Mouse (Mus musculus) right cerebral cortex, postnatal 10 days (tissue): Measurements from ENCODE around the gene Slc4a8.
A peak's percentile ranks its signal among the peaks of the same experiment; 100 is the strongest.

Experiments used
- DNase-seq, 2 experiments: peaks; one replicate each; pipeline ENCODE4 v3.0.0; 2021; ENCODE audit warnings: low spot score in 2 of 2

The Slc4a8 gene

DNA sequence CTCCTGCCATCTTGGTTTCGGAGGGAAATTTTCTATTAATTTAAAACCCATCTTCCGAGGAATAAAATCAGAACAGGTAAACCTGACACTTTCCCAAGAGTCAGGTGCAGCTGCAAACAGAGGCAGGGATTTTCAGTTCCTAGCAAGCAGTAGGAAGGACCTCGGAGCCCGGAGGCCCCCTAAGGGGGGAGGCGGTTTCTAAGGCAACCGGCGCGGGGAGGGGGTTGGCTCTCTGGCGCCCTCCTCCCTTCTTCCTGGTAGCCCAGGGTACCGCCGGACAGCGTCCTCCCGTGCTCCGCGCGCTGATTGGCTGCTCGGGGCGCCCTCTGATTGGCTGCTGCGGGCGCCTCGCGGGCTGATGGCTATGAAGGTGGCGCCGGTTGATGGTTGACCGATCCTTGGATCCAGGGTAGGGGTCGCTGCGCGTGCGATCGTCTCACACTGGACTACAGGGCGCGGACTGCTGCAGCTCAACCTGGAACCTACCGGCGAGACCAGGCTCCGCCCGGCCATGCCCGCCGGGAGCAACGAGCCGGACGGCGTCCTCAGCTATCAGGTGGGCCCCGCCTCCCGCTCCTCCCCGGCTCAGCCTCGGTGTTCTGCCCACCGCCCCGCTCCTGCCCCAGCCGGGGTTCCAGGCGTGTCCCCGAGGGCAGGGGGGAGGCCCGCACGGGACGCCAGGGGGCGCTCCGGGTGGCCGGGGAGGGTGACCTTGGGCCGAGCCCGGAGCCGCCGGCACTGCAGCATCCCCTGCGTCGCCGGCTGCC is at the start of gene Slc4a8:
TSS of gene Slc4a8 (plus strand) at position 329 of the 767 bp plus-strand sequence.
- peak; percentile 97 for DNase-seq

DNA sequence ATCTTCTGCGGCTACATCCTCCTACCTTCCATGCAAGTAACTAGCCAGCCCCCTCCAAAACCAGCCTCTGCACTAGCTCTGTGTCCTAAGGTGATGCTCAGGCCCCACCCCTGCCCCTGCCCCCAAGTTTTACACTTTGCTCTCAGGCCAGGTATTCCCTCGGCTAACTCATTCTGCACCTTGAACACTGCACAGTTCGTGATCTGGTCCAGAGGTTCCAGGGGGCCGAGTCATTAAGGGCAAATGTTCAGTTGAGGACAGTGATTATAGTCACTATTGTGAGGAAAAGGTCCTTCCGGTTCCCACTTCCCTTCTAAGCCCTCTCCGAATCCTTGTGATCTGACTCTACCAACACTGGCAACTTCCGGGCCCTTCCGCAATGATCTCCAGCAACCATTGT is 47.1 kb upstream of the Slc4a8 start:
- DNase-seq: no peak

DNA sequence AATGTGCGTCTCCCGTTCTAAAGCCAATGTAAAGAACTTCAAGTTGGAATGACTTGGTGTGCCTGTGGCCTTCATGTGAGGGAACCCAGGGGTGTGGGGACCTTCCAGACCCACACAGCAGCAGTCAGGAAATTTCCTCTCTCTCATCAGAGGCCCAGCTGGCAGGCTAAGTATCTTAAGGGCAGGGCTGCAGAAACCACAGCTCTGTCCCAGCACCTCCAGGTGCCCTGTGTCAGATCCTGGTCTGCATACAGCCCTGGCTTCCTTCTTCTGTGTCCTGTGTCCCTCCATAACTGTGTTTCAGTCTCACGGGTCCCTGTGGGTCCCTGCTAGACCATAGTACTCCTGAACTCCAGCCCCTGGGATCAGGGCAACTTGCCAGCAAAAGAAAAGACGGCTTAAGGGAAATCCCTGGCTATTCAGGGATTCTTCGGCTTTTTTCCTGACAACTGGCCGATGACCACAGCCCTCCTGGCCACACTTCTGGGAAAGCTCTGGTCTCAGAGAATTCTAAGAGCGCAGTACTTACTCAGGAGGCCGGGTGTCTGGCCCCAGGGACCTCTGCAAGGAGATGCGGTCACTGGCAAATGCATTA is 46.1 kb upstream of the Slc4a8 start:
- DNase-seq: no peak

DNA sequence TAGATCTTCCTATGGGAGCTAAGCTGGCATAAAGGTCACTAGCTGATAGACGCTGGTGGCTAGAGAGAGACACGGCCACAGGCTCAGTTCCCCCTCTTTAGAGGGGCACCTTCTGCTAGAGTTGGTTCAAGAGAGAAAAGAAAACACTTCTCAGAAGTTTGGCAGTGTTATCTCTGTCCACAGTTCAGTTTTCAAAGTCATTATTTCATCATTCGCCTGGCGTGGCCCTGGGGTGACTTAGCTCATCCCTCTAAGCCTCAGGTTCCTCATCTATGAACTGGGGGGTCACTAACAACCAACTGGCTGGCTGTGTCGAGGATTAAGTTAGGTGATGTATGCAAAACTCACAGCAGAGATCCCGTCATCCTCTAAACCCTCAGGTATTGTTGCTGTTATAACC is 43.6 kb upstream of the Slc4a8 start:
- no peak for DNase-seq

DNA sequence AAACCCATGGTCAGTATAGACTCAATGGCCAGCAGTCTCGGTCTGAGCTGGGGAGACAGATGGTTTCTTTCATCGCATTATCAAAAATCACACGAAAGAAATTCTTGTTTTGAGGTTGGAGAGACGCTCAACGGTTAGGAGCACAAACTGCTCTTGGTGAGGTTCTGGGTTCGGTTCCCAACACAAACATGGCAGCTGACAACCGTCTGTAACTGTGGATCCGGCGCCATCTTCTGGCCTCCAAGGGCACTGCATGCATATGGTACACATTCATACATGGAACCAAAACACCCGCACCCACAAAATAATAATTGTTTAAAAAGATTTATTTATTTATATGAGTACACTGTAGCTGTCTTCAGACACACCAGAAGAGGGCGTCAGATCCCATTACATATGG is 43.0 kb upstream of the Slc4a8 start:
- no peak for DNase-seq

DNA sequence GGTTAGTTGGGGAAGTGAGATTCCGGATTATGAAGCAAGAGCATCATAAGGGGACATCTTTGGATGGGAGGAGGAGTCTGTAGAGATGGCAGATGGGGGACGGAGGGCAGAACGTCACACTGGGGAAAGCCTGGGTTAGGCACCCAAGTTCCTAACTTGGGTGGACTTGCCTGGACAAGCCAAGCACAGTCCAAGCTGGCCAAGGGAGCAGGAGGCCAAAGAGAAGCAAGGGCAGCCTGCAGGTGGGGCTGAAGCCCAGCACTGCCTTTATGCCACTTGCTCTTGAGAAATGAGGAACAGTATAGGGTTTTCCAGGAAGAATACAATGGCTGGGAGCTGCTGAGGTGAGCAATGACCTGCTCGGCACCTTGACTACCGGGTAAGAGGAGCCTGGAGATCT is 42.3 kb upstream of the Slc4a8 start:
- no peak for DNase-seq

DNA sequence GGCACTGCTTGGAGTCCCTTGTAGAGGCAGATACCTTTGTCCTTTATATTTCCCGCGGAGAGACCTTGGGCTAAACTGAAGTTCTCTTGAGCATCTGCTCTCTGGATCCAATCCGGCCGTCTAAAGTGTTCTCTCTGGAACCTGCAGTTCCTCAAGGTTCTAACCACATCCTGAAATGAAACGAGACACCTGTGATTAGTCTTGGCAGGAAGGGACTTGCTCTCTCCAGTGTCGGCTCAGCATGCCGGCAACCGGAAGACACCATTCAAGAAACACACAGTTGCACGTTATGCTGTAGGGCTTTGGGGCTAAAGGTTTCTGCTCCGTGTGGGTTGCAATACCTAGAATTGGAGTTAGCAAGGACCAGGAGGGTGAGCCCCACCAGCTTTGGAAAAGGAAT is 41.5 kb upstream of the Slc4a8 start:
- no peak for DNase-seq

DNA sequence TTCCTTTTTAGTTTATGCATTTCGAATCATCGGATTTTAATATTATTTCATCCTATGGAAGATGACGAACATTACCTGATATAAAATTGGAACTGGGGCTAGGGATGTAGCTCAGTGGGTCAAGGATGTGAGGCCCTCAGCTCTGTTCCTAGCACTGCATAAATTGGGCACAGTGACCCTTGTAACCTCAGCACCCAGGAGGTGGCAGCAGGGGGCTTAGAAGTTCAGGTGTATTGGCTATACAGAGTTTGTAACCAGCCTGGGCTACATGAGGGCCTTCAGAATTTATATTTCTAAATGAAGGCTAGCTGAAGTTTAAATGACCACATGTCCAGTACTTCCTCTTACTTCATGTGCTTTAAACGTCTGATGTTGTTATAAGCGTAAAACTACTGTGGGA is 40.1 kb upstream of the Slc4a8 start:
- no peak for DNase-seq

DNA sequence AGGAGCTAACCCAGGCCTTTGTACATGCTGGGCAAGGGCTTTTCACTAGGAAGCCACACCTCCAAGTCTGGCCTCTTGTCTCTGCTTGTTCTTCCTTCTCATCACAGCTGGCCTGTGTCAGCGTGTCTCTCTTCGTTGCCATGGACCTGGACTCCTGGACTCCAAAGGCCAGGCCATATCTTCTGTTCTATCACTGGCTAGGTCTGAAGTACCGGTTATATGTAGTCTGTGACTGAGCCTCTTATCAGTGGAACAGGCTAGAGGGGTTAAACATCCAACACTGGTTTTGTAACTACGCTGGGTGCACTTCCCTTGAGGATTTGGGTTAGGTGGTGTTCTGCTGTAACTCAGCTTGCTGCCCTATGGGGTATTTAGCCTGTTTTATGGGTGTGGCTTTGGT is 39.5 kb upstream of the Slc4a8 start:
- DNase-seq: no peak

DNA sequence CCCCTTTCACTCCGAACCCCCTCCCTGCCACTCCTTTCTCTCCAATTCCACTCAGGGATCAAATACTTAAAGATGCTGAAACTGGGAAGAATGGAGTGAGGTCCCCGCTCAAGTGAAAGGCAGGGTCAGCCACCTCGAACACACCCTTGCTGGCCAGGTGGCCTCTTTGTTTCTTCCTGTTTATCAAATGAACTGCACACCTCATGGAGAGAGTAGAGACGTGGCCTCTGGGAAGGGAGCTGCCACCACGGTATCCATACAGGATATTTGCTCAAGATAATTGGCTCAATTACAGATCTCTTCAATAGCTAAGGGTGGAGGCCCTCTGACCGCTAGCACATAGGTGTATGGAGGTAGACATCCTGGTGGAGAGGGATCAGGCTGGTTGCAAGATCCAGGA is 39.0 kb upstream of the Slc4a8 start:
- no peak for DNase-seq

DNA sequence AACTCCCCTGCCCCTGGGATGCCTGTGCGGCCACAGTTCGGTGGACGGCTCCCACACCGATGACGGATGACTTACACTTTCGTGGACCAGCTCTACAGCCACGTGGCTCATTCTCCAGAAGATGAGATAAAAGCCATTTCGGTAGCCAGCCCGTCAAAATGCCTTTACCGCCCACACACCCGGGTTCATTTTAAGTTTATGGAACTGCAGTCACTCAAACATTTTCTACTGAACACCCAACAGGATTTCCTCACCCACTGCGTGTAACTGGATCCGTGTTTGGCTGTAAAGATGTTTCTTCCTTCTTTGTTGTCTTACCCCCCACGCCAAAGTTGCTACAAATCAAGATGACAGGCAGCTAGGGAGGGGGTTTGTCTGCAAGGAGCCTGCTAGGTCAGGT is 38.0 kb upstream of the Slc4a8 start:
- no peak for DNase-seq

DNA sequence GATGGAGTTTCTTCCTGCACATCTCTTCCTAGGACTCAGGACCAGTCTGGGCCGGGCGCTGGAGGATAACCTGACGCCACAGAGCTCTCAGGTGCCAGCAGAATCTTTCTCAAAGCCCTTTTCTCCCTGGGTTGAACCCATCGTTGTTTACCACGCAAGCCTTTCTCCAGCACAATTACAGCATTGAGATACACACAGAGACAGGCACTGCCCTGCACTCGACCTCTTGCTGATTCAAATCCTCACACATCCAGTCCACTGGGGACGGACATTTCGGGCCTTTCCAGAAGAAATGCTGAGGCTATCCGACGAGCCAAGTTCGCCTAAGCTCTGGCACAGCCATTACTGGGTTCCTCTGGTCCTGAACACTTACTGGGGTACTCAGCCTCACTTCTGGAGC is 34.8 kb upstream of the Slc4a8 start:
- no peak for DNase-seq

DNA sequence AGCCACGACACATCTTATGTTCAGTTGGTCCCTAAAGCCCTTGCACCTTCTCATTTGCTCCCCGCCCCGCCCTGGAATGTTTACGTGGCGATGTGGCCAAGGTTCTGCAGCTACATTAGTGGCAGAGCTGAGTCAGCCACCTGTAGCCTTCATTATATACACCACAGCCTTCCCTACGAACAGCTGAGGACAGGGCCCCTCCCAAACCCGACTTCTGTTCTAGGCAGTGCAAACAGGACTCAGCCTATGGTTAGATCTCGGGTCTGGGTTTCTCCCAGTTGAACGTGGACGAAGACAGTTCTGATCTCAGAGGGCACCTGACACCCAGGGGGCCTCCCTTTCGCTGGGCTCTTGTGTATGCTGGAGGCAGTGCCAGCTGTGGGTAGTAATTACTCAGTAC is 33.7 kb upstream of the Slc4a8 start:
- DNase-seq: no peak

DNA sequence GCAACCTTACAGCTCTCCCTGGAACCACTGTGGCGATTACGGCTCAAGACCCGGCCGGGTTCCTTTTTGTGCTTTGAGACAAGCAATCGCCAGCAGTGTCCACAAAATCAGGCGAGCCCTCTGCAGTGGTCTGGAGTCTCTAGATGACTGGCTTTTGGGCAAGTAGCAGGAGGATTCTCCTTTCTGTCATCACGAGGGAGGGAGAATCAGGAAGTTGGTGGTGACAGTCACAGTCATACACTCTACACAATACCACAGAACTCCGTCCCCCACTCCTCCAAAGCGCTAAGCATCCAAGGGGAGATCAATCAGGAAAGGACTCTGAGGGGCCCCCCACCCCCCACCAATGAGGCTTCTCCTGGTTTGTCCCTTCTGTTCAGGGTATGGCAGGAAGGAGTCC is 33.0 kb upstream of the Slc4a8 start:
- DNase-seq: no peak

DNA sequence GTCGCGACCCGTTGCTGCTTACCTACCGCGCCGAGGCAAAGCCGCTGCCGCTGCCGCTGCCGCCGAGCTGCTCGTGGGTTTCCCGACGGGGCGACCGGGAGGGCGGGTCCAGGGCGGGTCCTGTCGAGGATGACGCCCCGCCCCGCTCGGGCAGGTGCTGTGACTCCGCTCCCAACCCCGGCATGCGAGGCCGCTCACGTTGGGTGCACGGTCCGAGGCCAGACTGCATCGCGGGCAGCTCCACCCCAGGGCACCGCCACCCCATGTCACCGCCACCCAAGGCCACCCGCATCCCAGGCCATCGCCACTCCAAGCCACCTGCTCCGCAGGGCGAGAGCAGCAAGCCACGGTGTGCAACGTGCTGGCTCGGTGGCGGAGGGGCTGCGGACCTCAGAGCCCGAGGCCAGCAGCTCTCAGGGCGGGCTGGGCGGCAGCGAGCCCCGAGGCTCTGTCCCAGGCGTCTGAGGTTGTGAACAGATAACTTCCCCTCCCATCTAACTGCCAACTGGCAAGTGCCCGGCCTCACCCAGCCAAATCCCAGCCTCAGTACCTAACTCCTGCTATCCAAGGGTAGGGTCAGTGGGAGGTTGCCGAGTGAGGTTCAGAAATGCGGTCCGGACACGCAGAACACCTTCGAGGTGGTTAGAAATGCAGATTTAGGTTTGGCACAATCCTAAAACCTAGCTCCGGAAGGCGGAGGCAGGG is 32.1 kb upstream of the Slc4a8 start, which contains the start of gene Galnt6:
TSS of gene Galnt6 (minus strand) at position 96 of the 705 bp plus-strand sequence.
- DNase-seq: peak in 1 of 2 experiments; percentile 14

DNA sequence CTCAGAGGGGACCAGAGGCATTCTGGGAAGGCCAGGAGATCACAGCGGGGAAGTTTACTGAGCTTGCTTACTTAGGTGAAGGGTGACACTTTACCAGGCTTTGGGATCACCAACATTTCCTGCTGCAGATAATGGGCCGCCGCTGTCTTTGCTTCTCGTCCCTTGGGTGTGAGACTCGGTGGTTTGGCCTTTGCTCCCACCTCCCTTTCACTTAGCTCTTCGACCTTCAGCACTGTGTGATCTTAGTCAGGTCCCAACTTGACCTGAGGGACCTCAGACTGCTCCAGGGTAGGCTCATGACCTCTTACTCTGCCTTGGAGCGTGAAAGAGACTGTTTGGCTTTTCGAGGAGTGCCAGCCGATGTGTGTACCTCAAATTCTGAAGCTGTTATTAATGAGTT is 30.5 kb upstream of the Slc4a8 start:
- no peak for DNase-seq

DNA sequence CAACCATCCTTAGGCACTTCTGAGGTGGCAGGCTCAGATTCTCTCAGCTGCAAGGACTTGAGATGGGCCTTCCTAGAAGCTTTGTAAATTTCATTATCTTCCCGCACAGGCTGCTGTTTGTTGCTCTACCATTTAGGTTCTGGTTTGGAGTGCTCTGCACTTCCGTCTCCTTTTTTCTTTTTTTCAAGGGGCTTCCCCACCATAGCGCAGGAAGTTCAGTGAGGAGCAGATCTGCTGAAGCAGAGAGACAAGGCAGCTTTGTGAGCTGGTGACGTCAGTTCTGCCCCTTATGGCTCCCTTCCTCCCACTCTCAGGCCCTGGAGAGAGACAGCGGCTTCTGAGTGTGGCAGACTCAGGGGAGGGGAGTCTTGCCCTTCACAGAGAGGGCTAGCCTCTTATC is 29.0 kb upstream of the Slc4a8 start:
- peak in 1 of 2 experiments; percentile 35 for DNase-seq

DNA sequence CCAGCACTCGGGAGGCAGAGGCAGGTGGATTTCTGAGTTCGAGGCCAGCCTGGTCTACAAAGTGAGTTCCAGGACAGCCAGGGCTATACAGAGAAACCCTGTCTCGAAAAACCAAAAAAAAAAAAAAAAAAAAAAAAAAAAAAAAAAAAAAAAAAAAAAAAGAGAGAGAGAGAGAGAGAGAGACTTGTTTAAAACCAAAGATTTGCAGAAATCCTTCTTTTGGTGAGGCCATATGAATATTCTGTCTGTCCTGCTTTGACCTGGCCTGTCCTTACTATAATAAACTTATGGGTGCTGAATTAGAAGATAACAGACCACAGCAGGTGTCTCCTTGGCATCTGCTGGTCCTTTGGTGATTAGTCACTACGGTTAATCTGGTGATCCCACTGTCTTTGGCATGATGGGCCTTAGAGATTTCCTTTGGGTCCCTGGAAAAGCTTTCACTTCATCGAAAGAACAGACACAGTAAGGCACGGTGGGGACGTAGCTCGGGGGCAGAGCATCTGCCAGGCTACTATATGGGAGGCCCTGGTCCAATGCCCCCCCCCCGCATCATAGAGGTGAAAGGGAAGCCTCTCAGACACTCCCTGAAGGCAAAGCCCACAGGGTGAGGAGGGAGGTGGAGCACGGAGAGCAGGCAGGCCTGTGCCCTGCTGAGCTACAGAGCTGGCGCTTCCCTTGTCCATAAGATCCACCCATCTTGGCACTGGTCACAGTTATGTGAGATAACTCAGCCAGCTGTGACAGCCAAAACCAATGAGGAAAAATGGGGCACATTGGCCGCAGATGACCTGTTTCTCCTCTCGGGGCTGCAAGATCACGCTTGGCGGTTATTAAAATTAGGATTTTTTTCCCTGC is 26.2 kb upstream of the Slc4a8 start:
- DNase-seq: no peak

DNA sequence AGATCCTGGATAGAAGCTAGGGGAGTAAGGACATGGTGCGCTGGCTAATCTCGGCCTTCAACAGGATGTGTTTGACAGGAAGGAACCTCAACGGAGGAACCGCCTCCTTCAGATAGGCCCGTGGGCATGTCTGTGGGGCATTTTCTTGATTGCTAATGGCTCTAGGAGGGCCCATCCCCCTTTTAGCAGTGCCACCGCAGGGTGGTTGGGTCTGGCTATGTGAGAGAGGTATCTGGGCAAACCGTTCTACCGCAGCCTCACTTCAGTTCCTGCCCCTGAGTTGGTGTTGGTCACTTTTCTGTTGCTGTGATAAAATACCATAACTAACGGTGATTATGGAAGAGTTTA is 25.6 kb upstream of the Slc4a8 start:
- no peak for DNase-seq

DNA sequence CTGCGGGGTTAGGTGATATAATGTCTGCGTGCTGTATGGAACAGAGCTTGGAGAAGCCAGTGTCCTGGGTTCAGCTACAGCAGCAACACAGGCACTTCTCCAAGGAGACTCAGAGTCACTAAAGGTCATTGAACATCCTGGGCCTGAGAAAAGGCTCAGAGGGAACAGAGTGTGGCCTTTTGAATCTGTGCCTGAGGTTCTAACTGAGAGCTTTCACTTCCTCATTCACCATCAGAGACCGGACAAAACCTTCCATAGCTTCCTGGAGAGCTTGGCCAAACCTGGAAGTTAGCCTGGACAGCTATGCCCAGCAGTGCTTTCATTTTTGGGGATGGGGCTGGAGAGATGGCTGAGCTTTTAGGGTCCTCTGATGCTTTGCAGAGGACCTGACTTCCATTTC is 23.9 kb upstream of the Slc4a8 start:
- no peak for DNase-seq

DNA sequence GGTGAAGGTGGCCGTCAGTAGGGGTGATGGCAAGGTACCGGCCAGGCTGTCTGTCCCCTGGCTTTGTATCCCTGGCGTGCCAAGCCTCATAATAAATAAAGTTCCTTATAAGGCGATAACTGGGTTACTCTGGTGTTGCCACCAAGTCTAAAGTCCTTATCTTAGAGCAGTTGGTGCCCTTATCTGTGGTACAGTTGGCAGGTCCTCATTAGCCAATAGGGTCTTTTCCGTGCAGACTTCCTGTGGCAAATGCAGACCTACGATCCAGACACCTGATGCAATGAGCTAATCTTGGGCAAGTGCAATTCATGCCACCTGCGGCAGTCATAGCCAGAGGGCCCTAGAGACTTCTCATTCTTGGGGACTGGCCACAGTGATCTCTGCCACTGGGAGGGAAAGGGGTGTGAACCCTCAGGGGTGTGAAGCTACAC is 23.2 kb upstream of the Slc4a8 start:
- DNase-seq: no peak

DNA sequence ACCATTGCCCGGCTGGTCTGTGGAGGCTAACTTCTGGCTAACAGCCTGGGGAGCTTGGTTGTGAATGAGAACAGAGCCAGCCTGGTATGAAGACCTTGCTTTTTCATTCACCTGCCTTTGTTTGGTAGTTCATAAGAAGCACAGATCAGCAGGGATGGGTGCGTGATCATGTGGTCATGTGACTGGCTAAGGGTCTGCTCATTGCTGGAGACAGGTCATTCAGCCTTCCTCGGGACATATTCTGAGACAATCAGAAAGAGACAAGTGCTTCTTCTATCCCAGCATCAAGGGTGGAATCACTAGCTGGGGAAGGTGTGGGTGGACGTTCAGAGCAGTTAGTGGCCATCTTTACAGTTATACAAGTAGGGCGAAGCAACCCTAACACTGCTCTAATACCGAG is 22.1 kb upstream of the Slc4a8 start:
- DNase-seq: no peak
